Mouse (Mus musculus): ENCODE measurements around the gene Fubp1.
"Not testable (repeated sequence)": the region's sequence is repeated elsewhere in the genome, so short reads cannot be mapped to it uniquely, and the experiment has no call there.

The Fubp1 gene

DNA sequence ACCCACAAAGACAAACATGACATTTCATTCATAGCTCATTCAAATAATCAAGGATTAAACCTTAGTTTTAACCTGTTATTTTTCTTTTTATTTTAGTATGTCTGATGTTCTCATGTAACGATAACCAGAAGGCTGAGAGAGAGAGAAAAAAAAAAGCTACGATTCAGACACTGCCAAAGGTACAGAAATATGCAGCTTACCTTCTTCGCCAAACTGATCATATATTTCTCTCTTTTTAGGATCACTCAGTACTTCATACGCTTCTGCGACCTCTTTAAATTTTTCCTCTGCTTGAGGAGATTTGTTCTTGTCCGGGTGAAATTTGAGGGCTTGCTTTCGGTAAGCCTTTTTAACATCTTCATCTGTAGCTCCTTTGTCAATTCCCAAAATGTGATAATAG lies 17.0 kb upstream of the Fubp1 start:
- DNase-seq (ENCODE audit: low spot score), result no peak

DNA sequence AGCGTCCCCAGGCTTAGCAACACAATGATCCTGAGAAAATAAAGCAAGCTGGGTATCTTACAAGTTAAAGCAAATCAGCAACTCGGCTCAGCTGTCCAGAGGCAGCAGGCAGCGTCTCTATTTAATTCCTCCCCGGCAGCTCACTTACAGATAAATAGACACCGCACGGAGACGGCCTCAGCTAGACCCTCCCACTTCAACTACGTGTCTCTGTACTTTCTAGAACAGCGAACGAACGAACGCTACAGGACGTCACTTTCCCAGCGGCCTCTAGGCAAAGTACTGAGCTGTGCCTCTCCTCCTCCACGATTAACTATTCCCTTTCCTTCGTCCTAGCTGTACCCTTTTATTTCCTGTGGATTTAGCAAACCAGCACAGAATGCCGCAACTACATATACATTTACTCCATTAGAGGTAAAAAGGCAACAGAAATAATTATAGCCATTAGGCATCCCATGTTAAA lies 16.6 kb upstream of the Fubp1 start:
- peak; percentile 79 for DNase-seq (ENCODE audit: low spot score)

DNA sequence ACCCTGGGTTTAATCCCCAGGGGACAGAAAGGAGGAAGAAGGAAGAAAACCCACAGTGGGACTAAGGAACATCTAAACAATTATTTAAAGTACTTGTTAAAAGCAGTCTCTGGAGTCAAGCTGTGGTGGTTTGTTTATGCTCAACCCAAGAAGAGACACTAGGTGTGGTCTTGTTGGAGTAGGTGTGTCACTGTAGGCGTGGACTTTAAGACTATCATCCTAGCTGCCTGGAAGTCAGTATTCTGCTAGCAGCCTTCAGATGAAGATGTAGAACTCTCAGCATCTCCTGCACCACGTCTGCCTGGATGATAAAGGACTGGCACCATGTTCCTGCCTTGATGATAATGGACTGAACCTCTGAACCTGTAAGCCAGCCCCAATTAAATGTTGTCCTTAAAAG lies 13.0 kb upstream of the Fubp1 start:
- DNase-seq (ENCODE audit: low spot score), result not testable (repeated sequence)

DNA sequence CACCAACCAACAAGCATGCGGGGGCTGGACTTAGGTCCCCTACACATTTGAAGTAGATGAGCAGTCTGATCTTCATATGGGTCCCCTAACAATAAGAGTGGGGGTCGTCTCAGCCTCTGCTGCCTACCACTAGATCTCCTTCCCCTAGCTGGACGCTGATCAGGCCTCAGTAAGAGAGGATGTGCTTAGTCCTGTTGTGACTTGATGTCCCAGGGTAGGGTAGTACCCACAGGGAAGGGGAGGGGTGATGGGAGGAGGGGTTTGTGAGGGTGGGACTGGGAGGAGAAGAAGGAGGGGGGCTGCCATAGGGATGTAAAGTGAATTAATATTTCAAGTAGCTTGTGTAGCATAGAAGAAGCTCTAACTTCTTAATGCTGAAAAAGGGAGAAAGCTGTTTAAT lies 11.1 kb upstream of the Fubp1 start:
- no peak for DNase-seq (ENCODE audit: low spot score)

DNA sequence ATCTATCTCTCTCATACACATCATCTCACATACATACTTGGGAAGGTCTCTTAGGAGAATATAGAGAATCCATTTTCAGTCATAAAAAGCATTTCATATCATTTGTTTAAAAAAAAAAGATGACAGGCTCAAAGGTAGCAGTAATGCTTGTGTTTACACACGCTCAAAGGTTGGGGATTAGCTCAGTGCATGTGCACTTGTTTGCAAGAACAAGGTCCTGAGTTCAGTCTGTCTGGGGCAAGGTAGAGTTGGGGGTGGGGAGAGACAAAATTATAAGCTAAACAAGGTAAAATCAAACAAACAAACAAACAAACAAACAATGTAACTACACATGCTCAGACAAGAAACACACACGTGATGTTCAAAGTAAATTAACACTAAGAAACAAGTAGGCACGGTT lies 9.0 kb upstream of the Fubp1 start:
- DNase-seq (ENCODE audit: low spot score), result no peak

DNA sequence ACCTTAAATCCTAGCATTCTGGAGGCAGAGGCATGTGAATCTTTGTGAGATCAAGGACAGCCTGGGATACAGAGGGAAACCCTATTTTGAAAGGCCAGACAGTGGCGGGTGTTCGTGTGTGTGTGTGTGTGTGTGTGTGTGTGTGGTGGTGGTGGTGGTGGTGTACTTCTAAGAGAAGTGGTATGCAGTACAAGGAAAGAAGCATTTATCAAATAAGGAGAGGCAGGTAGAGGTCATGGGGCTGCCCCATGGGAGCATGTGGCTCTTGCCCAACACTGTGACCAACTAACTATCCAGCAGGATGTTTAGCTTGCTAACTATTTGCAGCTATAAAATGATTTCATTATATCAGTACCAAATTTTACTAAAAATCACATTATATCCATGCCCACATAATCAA lies 8.6 kb upstream of the Fubp1 start:
- DNase-seq (ENCODE audit: low spot score), result no peak

DNA sequence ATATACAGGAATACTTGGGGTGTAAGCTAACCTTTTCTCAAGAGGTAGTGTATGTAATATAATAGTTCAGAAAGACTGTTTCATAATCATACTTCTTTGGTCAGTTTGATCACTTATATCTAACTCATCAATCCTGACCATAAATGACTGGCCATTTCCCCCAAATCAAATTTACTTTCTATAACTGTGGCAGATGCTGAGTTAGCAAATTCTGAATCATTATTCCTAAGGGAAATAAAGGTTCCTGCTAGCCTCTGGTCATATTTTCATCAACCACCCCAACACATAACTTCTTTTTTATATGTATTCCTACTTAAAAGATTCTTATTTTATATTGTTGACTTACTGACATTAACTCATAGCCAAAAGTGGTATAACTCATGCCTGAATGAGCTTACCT lies 7.3 kb upstream of the Fubp1 start:
- no peak for DNase-seq (ENCODE audit: low spot score)

DNA sequence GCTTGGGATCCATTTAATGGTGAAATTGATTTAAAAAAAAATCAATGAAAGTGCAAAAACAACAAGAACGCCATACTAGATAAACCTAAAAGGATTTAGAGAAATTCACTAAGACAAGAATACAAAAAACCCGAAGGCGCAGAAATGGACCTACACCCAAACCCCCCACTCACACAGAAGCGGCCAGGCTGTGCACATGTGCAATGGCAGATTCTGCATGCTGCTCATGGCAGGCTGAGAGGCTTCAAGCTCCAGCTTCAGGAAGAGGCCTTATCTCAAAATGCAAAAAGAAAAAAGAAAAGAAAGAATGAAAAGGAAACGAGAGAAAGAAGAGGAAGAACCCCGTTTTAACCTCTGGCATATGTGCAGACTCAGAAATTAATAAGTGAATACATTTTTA lies 6.8 kb upstream of the Fubp1 start:
- no peak for DNase-seq (ENCODE audit: low spot score)

DNA sequence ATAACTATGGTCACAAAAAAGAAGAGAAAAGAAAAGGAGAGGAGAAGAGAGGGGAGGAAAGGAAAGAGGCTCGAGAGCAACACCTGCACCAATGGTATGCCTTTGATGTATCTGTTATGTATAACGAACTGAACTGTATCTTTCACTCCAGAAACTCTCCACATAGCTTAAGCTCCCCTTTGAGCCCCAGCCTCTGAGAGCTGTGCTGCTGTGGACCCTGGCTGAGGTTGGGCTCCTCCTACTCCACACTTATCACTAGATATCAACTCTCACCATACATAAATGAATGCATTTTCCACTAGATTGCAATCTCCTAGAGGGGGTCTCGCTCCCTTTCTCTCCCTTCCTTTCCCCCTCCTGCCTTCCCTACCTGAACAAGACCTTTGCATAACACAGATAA lies 6.2 kb upstream of the Fubp1 start:
- DNase-seq (ENCODE audit: low spot score), result no peak

DNA sequence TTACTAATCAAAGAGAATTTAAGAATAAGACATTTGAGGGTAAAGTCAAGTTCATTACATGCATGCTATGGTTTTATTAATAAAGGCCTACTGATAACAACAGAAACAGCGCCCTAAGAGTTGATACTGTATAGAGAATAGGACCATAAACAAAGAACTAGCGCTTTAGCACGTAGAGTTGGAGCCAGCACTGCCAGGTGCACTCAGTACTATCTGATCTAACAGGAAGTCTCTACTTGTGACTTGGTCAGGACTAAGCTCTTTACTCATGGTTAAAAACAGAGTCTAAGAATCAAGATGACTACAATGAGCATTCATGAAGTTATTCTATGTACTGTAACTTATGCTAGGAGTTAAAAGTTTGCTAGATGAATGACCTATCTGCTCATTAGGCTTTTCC lies 5.6 kb upstream of the Fubp1 start:
- DNase-seq (ENCODE audit: low spot score), result no peak

DNA sequence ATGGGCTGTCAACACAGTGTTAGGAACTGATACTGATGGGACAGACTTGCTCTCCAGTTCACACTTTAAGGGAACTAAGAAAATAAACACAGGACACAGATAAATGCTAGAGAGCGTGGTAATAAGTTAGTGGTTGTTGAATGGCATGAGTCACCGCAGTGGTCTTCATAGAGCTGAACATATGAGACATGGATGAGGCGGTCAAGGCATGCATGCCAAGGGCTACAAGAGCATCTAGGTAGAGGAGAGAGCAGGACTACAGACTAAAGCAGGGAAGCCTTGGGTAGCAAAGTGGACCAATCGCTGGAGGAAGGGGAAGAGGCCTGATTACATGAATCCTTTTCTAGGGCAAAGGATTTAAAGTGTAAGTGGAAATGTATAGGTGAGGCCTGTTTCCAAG lies 3.1 kb upstream of the Fubp1 start:
- no peak for DNase-seq (ENCODE audit: low spot score)

DNA sequence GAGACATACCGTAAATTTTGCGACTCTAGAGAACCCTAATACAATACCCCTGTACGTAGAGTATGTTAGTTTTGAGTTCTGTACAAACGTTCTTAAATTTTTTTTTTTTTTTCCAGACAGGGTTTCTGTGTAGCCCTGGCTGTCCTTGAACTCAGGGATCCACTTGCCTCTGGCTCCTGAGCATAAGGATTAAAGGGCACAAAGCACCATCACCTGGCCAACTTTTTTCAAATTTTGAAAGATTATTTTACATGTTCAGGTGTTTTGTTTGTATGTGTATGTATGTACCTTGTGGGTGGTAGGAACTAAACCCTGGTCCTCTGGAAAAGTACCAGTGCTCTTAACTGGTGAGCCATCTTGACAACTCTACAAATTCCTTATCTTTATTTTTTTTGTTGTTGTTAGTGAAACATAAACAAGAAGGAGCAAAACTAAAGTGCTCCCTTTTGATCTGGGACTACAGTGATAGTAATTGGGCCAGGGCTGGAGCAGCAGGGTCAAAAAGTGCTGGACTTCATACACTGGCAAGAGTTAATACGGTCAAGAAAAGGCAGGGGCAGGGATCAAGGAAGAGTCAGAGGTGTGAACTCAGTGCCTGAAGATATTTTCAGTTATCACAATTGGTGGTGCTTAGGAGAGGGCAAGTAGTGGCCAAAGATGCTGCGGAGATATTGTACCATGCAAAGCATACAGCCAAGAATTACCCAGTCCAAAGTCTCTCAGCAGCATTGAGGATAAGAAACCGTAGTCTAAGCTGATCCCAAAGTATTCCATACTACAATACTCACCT lies 1.9 kb upstream of the Fubp1 start:
- no peak for DNase-seq (ENCODE audit: low spot score)

DNA sequence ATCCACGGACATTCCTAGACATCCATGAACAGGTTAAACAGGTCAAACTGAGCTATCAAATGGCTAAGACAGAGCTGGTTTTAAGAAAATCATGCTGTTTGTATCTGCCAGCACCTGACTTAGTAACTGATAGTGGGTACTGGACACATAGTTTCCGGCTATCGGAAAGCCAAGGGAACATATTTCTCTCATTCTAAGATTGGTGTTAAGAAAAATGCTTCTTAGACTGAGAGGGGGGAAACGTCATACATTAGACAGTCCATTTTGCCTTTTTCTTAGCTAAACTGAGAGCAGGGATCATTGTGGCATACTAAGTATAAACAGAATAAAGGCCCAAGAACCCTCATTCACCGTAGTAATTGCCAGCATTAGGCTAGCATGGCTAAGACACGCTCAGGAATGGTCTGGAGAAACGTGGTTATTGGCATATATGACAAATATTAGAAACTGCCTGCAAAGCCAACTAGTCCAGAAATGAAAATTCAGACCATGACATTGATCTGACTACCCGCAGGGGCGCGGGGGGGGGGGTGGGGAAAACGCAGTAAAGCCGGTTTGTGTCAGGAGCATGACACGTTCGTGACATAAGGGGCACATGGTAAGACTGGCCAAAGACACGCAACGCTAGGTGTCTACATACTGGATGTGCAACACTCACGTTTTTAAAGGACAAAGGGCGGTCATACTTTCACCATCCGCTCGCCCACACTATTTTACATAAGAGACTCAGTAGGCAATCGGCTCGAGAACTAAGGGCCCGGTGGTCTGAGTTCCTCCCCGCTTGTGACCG lies 850 bp upstream of the Fubp1 start:
- no peak for DNase-seq (ENCODE audit: low spot score)

DNA sequence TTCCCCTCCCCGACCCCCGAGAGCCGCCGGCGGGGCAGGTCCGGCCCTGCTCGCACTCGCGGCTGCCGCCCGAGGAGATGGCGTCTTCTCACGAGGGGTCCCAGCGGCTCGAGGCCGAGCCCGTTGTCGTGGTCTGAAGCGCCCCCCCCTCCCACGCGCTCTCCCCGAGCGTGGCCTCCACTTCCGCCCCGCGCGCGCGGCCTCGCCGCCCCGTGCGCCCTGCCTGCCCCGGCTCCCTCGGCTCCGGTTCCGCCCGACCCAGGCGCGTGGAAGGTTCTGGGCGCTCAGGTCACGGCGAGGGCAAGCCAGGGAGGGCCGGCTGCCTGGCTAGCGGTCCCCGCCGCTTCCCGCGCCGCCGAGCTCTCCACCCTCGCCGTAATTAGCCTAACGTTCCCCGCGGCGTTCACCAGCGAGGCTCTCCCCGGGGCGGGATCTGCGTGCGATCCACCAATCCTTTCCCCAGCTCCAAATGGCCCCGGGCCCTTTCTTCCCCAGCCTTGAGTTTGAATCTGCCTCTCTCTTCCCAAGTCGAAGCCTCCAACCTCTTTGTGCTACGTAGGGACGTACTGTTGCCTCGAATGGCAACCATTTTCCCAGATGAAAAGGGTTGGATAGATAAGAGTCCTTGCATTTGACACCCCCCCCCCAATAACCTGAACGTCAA lies 638 bp downstream of the Fubp1 start:
- DNase-seq (ENCODE audit: low spot score), result no peak

DNA sequence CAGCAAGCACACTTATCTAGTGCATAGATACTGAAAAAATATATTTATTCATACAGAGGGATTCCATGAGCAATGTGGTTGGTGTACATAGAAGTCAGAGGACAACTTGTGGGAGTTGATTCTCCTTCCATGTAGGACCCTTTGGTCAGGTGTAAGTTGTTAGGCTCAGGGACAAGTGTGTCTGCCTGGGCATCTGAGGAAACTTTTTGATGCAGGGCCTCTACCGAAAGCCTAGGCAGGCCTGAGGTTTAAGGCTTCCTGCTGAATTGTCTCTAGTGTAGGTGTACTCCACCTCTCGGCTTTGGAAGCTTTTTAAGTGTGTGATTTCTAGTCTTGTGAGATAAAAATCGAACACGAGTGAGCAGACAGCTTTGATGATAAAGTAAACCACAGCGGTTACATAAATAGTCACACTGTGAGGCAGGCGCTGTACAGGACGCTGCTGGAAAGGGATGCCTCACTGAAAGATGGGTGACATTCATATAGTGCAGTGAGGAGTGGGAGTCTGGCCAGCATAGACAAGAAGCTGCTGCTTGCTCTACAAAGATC lies 1.6 kb downstream of the Fubp1 start:
- DNase-seq (ENCODE audit: low spot score), result no peak

DNA sequence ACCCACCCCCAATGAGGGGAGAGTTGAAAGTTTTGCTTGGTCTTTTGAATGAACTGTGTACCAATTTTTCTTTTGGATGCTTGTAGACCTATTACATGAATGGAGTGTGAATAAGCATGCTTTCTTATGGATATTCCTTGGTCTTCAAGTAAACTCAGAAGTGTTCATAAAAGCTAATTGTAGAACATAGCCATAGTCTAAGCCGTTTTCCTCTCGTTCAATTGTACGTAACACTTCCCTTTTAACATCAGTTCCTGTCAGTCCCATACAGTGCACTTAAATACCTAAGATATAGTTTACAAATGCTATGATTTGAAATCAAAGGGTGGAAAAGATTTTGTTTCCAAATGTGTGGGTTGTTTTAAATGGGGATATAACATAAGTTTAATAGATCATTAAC lies 3.2 kb downstream of the Fubp1 start:
- no peak for DNase-seq (ENCODE audit: low spot score)

DNA sequence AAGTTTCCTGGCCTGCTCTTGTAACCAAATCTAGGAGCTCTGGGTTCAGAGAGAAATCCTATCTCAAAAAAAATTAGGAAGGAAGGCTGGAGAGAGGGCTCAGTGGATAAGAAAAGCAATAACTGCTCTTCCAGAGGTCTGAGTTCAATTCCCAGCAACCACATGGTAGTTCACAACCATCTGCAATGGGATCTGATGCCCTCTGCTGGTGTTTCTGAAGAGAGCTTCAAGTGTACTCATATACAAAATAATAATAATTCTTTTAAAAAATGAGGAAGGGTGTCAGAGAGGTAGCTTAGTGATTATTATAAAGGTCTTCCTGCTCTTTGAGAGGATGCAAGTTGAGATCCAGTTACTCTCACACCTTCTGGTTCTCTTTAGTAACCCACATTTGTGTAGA lies 14.7 kb downstream of the Fubp1 start:
- no peak for DNase-seq (ENCODE audit: low spot score)

DNA sequence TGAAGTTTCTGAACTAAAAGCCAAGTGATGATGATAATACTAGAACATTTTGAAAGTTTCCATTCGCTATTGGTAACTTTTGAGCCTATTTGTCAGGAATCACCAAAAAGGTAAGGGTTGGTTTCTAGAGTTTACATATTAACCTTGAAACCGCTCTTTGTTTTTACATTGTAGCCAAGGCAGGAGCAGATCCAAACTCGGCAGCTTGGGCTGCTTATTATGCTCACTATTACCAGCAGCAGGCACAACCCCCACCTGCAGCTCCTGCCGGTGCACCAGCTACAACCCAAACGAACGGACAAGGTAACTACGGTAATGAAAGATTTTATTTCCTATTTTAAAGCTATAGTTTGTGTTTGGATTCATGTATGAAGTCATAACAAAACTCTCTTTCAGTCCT lies 15.7 kb downstream of the Fubp1 start:
- no peak for DNase-seq (ENCODE audit: low spot score)

DNA sequence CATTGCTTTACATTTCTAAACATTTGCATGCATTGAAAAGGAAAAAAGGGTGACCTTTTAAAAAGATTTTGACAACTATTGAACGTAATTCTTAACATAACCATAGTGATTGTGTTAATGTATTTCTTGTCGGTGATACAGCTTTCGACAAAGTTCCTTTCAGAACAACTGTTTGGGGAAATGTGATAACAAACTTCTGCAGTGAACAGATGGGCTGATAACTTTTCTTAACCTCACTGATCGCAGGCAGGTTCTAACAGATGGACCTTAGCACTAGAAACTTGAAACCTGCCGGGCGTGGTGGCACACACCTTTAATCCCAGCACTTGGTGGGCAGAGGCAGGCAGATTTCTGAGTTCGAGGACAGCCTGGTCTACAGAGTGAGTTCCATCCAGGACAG lies 18.6 kb downstream of the Fubp1 start:
- DNase-seq (ENCODE audit: low spot score), result no peak

DNA sequence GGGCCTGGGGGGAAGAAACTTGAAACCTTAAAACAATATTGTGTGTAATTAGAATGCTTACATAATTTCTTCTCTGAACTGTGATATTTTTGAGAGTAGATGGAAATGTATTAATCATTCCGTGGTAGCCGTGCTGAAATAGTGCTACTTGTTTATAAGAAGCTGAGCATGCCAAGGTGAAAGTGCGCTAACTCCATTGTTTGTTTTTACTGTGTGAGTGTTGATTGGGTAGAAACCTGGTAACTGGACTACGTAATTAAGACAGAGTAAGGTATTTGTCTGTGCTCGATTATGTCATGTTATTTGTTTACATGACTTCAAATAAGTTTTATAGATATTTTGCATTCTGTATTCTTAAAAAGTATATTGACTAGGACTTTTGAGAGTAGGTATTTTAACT lies 19.0 kb downstream of the Fubp1 start:
- DNase-seq (ENCODE audit: low spot score), result no peak

DNA sequence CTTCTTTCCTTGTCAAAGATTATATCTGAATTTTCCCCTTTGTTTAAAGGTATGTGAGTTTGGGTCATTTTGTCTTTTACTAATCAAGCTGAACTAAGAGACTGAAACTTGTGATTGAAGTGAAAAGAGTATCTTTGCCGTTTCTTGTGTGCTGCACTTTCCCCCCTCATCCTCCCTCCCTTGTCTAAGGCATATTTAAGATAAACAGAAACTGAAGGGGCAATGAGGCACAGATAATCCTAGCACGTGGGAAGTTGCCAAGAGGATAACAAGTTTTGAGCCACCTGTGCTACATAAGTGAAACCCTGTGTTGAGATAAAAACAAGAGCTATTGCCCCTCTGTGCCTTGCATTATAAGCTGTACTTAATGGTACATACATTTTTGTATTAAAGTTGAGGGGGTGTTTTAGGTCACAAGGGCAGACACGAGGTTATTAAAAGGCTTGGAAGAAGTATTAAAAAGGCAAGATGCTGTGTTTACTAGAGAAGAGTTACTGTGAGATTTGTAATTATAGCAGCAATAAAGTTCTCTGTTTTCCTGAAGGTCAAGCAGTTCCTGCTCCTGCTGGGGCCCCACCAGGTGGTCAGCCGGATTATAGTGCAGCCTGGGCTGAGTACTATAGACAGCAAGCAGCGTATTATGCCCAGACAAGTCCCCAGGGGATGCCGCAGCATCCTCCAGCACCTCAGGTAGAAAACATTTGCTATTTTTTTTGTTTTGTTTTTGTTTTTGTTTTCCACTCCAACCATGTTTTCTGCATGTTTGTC lies 21.3 kb downstream of the Fubp1 start:
- no peak for DNase-seq (ENCODE audit: low spot score)

DNA sequence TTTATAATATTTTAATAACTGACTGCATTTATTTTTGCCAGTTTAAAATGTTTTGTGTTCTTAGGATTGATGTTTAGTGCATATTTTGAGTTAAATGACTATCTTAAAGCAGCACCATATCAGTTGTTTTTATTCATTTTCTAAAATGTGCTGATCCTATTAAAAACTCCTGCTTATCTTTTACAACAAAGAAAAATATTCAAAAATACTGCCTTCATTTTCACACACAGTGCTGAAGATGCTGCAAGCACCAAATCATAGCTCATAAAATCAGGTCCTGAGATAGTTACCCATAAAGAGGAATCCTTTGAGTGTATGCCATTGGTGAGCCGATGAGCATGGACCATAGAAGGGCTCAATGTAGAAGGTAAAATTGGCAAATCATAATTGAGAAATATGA lies 25.0 kb downstream of the Fubp1 start:
- DNase-seq (ENCODE audit: low spot score), result no peak

All from layer of hippocampus, adult 9-10 months (tissue).